Mouse (Mus musculus) kidney, adult 2 months (tissue): ENCODE measurements around the gene Gabpb1. TPM values are rescaled to one million over a fixed set of nuclear protein-coding genes. Genes with fewer than 3 reads are reported as not detected.

Experiments used
- DNase-seq: peaks from one replicate; pipeline ENCODE4 v3.0.0; 2021
- H3K27ac ChIP-seq: fragments of 200-500 bp; 2 replicates; pipeline ENCODE4 v1.5.1; 2012; ENCODE audit warnings: low read depth, low read length, control low read depth, inconsistent platforms; ENCODE audit not compliant: insufficient read depth
- H3K27me3 ChIP-seq: fragments of 200-500 bp; replicated peaks from 2 replicates; pipeline ENCODE4 v1.6.1; 2012; ENCODE audit warnings: mild to moderate bottlenecking, moderate library complexity, low read length, inconsistent platforms; ENCODE audit not compliant: control insufficient read depth, insufficient read depth
- H3K36me3 ChIP-seq: fragments of 200-500 bp; 2 replicates; pipeline ENCODE4 v1.6.1; 2012; ENCODE audit warnings: mild to moderate bottlenecking, moderate library complexity, low read length, inconsistent platforms; ENCODE audit not compliant: control insufficient read depth, insufficient read depth
- H3K4me1 ChIP-seq: fragments of 200-500 bp; 2 replicates; pipeline ENCODE4 v1.6.1; 2011; ENCODE audit warnings: low read length; ENCODE audit not compliant: control insufficient read depth, insufficient read depth
- H3K4me3 ChIP-seq: fragments of 200-500 bp; 2 replicates; pipeline ENCODE4 v1.5.1; 2011; ENCODE audit warnings: mild to moderate bottlenecking, low read depth, low read length, control low read depth; ENCODE audit not compliant: insufficient read depth
- CTCF ChIP-seq: fragments of 200-500 bp; conservative IDR thresholded peaks from 2 replicates; pipeline ENCODE4 v1.5.1; 2011; ENCODE audit warnings: low read depth, mild to moderate bottlenecking, control low read depth, low read length, moderate library complexity, mixed read lengths; ENCODE audit not compliant: insufficient read depth, insufficient read length
- POLR2A ChIP-seq: fragments of 200-500 bp; IDR thresholded peaks from one replicate; pipeline ENCODE4 v1.6.1; 2011; ENCODE audit warnings: low read depth, low read length, control low read depth
- WGBS: fragments of 180-500 bp; shearing (Covaris S2); methylation state at CpG from one replicate; pipeline ENCODE4 v1.1.7; 2018; 5-methylcytosine and 5-hydroxymethylcytosine counted together
- polyA plus RNA-seq: library from polyadenylated mRNA; depleted of rRNA; stranded (reverse); fragments of >200 nt; gene quantifications from 2 replicates; pipeline ENCODE4 v1.2.3, GENCODE M21; 2012; rRNA removed

Gene Gabpb1
- polyA plus RNA-seq, 1 experiment: 11.1 TPM

DNA sequence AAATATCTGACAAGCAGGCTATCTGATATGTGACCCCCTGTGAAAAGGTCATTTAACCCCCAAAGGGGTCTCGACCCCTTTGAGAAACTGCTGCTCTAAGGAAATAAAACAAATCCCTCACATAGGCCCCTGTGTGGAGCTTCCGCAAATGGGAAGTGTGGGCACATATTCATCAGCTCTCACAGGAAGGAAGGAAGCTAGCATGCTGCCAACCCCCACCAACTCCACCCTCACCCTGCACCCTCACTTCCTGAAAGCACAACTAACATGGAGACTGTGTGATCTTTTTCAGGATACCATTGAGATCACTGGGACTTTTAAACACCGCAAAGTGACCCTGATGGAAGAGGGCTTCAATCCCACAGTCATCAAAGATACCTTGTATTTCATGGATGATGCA, 88.7 kb downstream of the Gabpb1 start:
- Histone ChIP-seq H3K4me3 (no peak overlapping the region), H3K4me1 (no peaks in the 10 kb centered on the region), H3K36me3 (peaks cover 26% of the 10 kb centered on the region), H3K27ac (no peak overlapping the region), H3K27me3 (no peaks in the 10 kb centered on the region)
- TF ChIP-seq CTCF (no peak), POLR2A (no peak)
- DNase-seq: peak; percentile 23
- 63% methylated on average over 3 of the region's 3 CpGs for WGBS

GRCm38 (mm10) chr2:126584621-126585369, 91.3 kb downstream of the Gabpb1 start:
- TF ChIP-seq CTCF (no peak), POLR2A (no peak)
- peak; percentile 4 for DNase-seq
- Histone ChIP-seq H3K27me3 (no peaks in the 10 kb centered on the region), H3K4me3 (no peak overlapping the region), H3K4me1 (no peaks in the 10 kb centered on the region), H3K36me3 (peaks cover 34% of the 10 kb centered on the region), H3K27ac (no peak overlapping the region)
- WGBS: 79% methylated on average over 8 of the region's 8 CpGs

DNA sequence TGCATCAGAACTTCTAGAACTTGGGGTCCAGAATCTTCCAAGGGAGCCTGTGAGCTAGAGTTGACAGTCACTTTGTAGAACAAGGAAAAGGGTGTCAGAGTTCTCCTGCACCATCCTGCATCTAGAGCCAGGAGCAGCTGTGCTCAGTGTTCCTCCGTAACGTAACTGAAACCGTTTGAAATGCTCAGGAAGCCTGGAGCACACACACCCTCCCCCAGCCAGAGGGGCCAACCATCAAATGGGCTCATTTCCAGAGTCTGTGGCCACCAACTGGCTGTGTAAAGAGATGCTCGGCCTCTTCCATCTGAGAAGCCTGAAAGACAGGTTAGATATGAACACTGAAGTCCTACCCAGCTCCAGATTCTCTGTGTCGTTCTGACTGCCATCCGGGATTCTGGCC, 92.2 kb downstream of the Gabpb1 start:
- peak; percentile 8 for DNase-seq
- TF ChIP-seq CTCF (no peak), POLR2A (no peak)
- Histone ChIP-seq H3K4me1 (no peaks in the 10 kb centered on the region), H3K4me3 (no peak overlapping the region), H3K27ac (no peak overlapping the region), H3K27me3 (no peaks in the 10 kb centered on the region), H3K36me3 (peaks cover 35% of the 10 kb centered on the region)
- 52% methylated on average over 6 of the region's 6 CpGs for WGBS

DNA sequence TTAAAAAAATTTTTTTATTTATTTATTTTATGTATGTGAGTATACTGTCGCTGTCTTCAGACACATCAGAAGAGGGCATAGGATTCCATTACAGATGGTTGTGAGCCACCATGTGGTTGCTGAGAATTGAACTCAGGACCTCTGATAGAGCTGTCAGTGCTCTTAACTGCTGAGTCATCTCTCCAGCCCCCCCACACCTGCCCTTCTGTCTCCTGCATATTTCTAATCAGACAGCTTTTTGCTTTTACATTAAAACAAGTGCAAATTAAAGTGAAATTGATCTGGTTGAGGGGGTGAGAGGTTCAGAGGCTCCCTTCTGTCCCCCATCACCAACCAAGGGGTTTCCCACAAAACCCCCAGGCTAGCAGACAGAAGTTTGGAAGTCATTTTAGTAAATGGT, 96.9 kb downstream of the Gabpb1 start:
- no peaks in the 10 kb centered on the region for H3K27me3 ChIP-seq
- DNase-seq: no peak
- WGBS: 88% methylated on average over 1 of the region's 1 CpGs
- no peak overlapping the region for H3K27ac ChIP-seq
- TF ChIP-seq POLR2A (no peak), CTCF (no peak)
- peaks cover 15% of the 10 kb centered on the region; the same call in 1 of the 2 replicates for H3K36me3 ChIP-seq
- no peaks in the 10 kb centered on the region for H3K4me1 ChIP-seq
- no peak overlapping the region for H3K4me3 ChIP-seq

Other genes starting within 250 kb of the Gabpb1 start
- gene Atp8b4, start 175.7 kb downstream of the Gabpb1 start, polyA plus RNA-seq: 0.81 and 0.97 TPM in 2 replicates
- gene Slc27a2, start 123.9 kb downstream of the Gabpb1 start, polyA plus RNA-seq: 1,333 and 1,911 TPM in 2 replicates
- 8.1 and 11.7 TPM in 2 replicates for gene Hdc, start 57.0 kb downstream of the Gabpb1 start, polyA plus RNA-seq
- gene Usp8, start 31.0 kb upstream of the Gabpb1 start, polyA plus RNA-seq: 30.2 and 31.2 TPM in 2 replicates
- 1.3 and 1.5 TPM in 2 replicates for gene Usp50, start 107.1 kb upstream of the Gabpb1 start, polyA plus RNA-seq
- 10.9 and 13.5 TPM in 2 replicates for gene Trpm7, start 199.9 kb upstream of the Gabpb1 start, polyA plus RNA-seq